Mouse (Mus musculus) heart, embryonic 14.5 days (tissue): ENCODE data around the gene Atp13a3. TPM values are rescaled to one million over a fixed set of nuclear protein-coding genes. Genes with fewer than 3 reads are reported as not detected.
A peak's percentile ranks its signal among the peaks of the same experiment; 100 is the strongest.

ENCODE experiments used
- ATAC-seq: fragments of 200-750 bp; cut with Nextera tagmentation; 2 replicates; pipeline ENCODE4 v1.8.0; 2017; ENCODE audit warnings: low read depth, moderate TSS enrichment; ENCODE audit not compliant: insufficient number of reproducible peaks, insufficient read depth, low FRiP score
- H3K27ac ChIP-seq, 2 experiments: fragments of 200-500 bp in 1 of 2; fragments of 300-500 bp in 1 of 2; sonication (generic) in 1 of 2; replicated peaks in 1 of 2; 2 replicates each; pipeline ENCODE4 v1.5.1; 2012 to 2014; ENCODE audit warnings: low read depth in 2 of 2, low read length in 2 of 2, control low read depth in 1 of 2, mild to moderate bottlenecking in 1 of 2, mixed read lengths in 1 of 2; ENCODE audit not compliant: control insufficient read depth in 1 of 2, insufficient read depth in 1 of 2
- H3K27me3 ChIP-seq: fragments of 300-500 bp; sonication (generic); 2 replicates; pipeline ENCODE4 v1.6.1; 2014; ENCODE audit warnings: mild to moderate bottlenecking, low read length, control low read depth; ENCODE audit not compliant: control insufficient read depth, insufficient read depth
- H3K36me3 ChIP-seq: fragments of 300-500 bp; sonication (generic); 2 replicates; pipeline ENCODE4 v1.6.1; 2014; ENCODE audit warnings: mild to moderate bottlenecking, control low read depth, low read length, mixed read lengths; ENCODE audit not compliant: control insufficient read depth, insufficient read depth
- H3K4me1 ChIP-seq, 2 experiments: fragments of 200-500 bp in 1 of 2; fragments of 300-500 bp in 1 of 2; sonication (generic) in 1 of 2; 2 replicates each; pipeline ENCODE4 v1.6.1; 2012 to 2014; ENCODE audit warnings: low read length in 2 of 2, control low read depth in 1 of 2, mixed read lengths in 1 of 2; ENCODE audit not compliant: control insufficient read depth in 2 of 2, insufficient read depth in 2 of 2
- H3K4me2 ChIP-seq: fragments of 300-500 bp; sonication (generic); 2 replicates; pipeline ENCODE4 v1.6.1; 2014; ENCODE audit warnings: mild to moderate bottlenecking, low read length
- H3K4me3 ChIP-seq, 2 experiments: fragments of 200-500 bp in 1 of 2; fragments of 300-500 bp in 1 of 2; sonication (generic) in 1 of 2; 2 replicates each; pipeline ENCODE4 v1.5.1; 2012 to 2014; ENCODE audit warnings: low read length in 2 of 2, mild to moderate bottlenecking in 2 of 2, control low read depth in 1 of 2, low read depth in 1 of 2, moderate library complexity in 1 of 2; ENCODE audit not compliant: control insufficient read depth in 1 of 2, insufficient read depth in 1 of 2
- H3K9ac ChIP-seq: fragments of 300-500 bp; sonication (generic); 2 replicates; pipeline ENCODE4 v1.6.1; 2014; ENCODE audit warnings: mild to moderate bottlenecking, low read length
- H3K9me3 ChIP-seq: fragments of 300-500 bp; sonication (generic); 2 replicates; pipeline ENCODE4 v1.6.1; 2016; ENCODE audit warnings: low read length, control low read depth; ENCODE audit not compliant: control insufficient read depth
- WGBS: fragments of 180-500 bp; shearing (Covaris S2); extraction: QIAGEN DNeasy Blood & Tissue Kit; methylation state at CpG from one replicate; pipeline ENCODE4 v1.1.7; 2014; 5-methylcytosine and 5-hydroxymethylcytosine counted together
- polyA plus RNA-seq: library from polyadenylated mRNA; unstranded; fragments of >200 nt; fragmentation: Nextera tagmentation; extraction: Ambion mirVana; gene quantifications from 2 replicates; pipeline ENCODE4 v1.2.1, GENCODE M21; 2014

The Atp13a3 gene
- polyA plus RNA-seq, 1 experiment from 2014 or later, result 13.3 TPM

DNA sequence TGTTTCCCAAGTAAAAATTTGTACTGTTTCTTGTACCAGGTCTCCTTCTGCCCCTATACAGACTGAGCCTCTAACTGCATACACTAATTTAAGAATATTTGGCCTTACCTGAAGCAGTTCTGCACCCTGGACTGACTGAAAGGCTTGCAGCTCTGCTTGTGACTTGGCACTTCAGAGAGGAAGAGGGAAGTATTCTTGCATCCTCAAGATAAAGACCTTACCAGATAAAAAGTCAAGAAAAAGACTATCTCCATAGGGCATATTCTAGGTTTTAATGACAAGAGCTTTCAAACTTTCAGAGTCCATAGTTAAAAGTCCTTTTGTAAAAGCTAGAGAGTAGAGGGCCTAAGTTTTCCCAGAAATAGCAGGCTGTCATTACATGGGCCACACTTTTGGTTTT is 95.1 kb downstream of the Atp13a3 start, which contains the start of gene Gp5:
Gene Gp5 (minus strand): TSS at position 133 of the 400 bp plus-strand sequence.
- ATAC-seq, result no peak
- Histone ChIP-seq H3K4me2 (peak within 1 kb of the TSS; percentile 100), H3K9ac (no peak within 1 kb of the TSS), H3K9me3 (no peaks in the 10 kb centered on the region), H3K27ac (no peak within 1 kb of the TSS), H3K4me3 (peak within 1 kb of the TSS; percentile 56 to 67), H3K36me3 (peaks cover 10% of the 10 kb centered on the region; the same call in 1 of the 2 replicates), H3K4me1 (peaks cover 2 to 18% of the 10 kb centered on the region in 2 experiments; a peak in 3 of 4 replicates), H3K27me3 (peaks cover 64% of the 10 kb centered on the region)

DNA sequence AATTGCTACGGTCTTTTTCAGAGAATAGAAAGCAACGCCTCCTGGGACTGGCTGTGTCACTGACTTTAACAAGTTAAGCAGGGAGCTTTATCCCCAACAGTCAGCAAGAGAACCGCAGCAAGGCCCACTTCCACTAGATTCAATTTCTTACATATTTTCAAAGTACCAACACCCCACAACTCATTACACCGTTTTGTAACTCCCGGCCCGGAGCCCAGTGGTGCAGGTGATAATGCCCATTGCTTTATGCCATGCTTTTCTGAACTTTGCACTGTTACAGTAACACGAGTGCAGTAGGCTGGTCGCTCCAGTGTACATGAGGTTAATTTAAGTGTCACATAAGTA is 95.6 kb downstream of the Atp13a3 start:
- 62% methylated on average over 8 of the region's 8 CpGs for WGBS
- peaks cover 6% of the 10 kb centered on the region; the same call in 1 of the 2 replicates for H3K36me3 ChIP-seq
- no peak for ATAC-seq
- no peak overlapping the region for H3K27ac ChIP-seq
- no peaks in the 10 kb centered on the region for H3K9me3 ChIP-seq
- no peak overlapping the region for H3K9ac ChIP-seq
- H3K4me3 ChIP-seq, result no peak overlapping the region
- no peak overlapping the region for H3K4me2 ChIP-seq
- peaks cover 67% of the 10 kb centered on the region for H3K27me3 ChIP-seq
- H3K4me1 ChIP-seq, result peaks cover 2 to 18% of the 10 kb centered on the region in 2 experiments; a peak in 3 of 4 replicates

DNA sequence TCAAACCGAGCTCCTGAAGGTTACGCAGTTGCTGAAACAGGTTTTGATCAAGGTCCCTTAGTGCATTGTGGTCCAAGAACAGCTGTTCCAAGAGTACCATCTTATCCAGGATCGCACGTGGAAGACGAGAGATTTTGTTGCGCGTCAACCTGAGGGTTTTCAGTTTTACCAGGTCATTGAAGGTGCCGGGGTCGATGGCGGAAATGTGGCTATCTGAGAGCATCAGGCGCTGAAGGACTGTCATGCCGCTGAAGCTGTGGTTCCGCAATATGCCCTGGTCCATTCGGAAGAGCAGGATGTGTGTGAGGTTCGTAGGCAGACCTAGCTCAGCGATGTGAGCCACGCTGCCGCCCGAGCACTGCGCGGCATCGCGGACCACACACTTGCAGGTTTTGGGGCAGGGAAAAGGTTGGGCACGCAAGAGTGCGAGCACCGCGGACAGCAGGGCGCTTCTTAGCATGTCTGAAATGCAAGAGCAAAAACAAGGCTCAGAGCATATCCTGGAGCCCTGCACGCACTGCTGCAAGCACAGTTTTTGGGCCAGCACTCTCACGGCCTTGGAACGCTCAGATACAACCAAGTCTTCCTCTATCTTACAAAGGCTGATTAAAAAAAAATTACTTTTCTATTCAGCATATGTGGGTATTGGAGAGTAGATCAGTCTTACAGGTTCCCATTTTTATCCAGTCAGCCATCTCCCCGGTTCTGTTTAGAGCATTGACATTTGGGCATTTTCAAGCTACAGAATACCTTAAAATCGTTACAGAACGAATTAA is 96.2 kb downstream of the Atp13a3 start:
- no peaks in the 10 kb centered on the region for H3K9me3 ChIP-seq
- peaks cover 2 to 18% of the 10 kb centered on the region in 2 experiments; a peak in 3 of 4 replicates for H3K4me1 ChIP-seq
- peak overlapping the region; percentile 100 for H3K4me2 ChIP-seq
- H3K36me3 ChIP-seq, result peaks cover under 1% of the 10 kb centered on the region; the same call in 1 of the 2 replicates
- H3K4me3 ChIP-seq, result peak overlapping the region; percentile 56 to 67
- no peak overlapping the region for H3K9ac ChIP-seq
- no peak for ATAC-seq
- H3K27ac ChIP-seq, result no peak overlapping the region
- 5% methylated on average over 34 of the region's 34 CpGs for WGBS
- H3K27me3 ChIP-seq, result peaks cover 70% of the 10 kb centered on the region

DNA sequence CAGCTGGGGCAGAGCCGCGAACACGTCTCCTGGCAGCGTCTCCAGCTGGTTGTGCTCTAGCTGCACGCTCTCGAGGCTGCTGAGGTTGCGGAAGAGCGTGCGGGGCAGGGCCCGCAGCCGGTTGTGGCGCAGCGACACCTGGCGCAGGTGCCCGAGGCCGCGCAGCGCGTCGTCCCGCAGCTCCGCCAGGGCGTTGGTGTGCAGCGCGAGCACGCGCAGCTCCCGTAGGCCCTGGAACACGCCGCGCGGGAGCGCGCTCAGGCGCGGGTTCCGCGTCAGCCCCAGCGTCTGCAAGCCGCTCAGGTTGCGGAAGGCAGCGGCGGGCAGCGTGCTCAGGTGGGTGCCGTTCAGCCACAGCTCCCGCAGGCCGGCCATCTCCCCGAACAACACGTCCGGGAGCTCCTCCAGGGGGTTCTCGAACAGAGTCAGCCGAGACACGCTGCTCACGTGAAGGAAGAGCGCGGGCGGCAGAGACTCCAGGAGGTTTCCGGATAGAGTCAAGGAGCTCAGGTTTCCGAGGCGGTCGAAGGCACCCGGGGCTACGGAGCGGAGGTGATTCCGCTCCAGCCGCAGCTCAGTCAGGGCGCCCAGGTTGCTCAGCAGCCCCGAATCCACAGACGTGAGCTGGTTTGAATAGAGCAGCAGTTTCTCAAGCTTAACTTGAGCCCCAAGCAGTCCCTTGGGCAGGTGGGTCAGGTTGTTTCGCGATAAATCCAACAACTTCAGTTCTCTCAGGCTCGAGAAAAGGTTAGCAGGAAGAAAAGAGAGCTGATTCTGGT is 97.0 kb downstream of the Atp13a3 start:
- Histone ChIP-seq H3K27me3 (peaks cover 70% of the 10 kb centered on the region), H3K27ac (no peak overlapping the region), H3K4me2 (peak overlapping the region; percentile 100), H3K4me3 (peak overlapping the region; percentile 56 to 67), H3K9me3 (no peaks in the 10 kb centered on the region), H3K4me1 (peaks cover 2 to 18% of the 10 kb centered on the region in 2 experiments; a peak in 3 of 4 replicates), H3K9ac (peak overlapping the region; percentile 66), H3K36me3 (no peaks in the 10 kb centered on the region)
- no peak for ATAC-seq
- WGBS, result under 1% methylated on average over 72 of the region's 72 CpGs

DNA sequence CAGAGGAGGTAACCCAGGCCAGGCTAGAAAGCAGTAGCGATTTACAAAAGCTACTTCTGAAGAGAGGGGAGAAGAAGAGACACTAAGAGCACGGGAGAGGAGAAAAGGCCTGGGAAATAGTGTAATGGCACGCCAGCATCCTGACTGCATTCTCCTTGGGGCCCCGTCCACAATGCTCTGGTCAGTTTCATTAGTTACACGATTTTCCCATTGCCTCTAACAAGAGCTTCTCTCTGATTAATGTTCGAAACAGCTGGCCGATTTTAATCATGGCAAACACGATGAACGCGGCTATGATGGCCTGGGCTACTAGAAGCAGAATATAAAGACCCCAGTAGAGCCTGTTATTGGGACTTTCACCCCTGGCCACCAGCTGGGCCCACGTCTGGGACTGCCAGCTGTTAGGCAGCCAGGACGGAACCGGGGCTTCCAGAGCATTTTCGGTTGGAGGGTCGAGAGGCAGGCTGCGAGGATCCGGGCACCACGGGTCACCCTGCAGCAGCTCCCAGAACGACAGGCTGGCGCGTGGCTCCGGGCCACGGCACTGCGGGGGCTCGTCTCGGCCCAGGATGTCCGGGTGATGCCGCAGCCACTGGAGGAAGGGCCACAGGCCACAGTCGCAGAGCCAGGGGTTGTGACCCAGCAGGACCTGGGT is 97.7 kb downstream of the Atp13a3 start:
- ATAC-seq, result no peak; the same call in 1 of the 2 replicates
- WGBS, result 15% methylated on average over 29 of the region's 29 CpGs
- peaks cover 70% of the 10 kb centered on the region for H3K27me3 ChIP-seq

DNA sequence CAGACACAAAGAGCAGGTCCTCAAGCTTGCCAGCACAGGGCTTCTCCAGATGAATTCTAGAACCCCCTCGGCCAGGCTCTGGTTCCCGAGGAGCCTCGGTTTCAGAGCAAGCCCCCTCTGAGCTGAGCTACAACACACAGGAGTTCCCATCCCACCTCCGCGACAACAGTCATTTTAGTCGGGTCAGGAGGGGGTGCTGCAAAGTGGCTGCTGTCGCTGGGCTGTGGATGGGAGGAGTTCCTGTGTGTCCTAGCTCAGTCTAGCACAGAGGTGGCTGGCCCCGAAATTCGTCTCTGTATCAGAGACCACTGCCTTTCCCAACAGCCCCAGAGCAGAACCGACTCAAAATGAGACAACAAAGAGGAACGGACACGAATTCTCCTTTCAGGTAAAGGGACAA is 98.5 kb downstream of the Atp13a3 start:
- WGBS, result 47% methylated on average over 12 of the region's 12 CpGs
- no peak overlapping the region for H3K9ac ChIP-seq
- ATAC-seq, result no peak
- no peaks in the 10 kb centered on the region for H3K9me3 ChIP-seq
- H3K27ac ChIP-seq, result no peak overlapping the region
- peaks cover 70% of the 10 kb centered on the region for H3K27me3 ChIP-seq
- no peaks in the 10 kb centered on the region for H3K36me3 ChIP-seq
- H3K4me2 ChIP-seq, result no peak overlapping the region
- no peak overlapping the region for H3K4me3 ChIP-seq
- peaks cover 2 to 18% of the 10 kb centered on the region in 2 experiments; a peak in 3 of 4 replicates for H3K4me1 ChIP-seq

More for the DNA sequence above, 97.7 kb downstream of the Atp13a3 start:
- Histone ChIP-seq H3K4me3 (peak overlapping the region; percentile 56 to 67), H3K4me1 (peaks cover 2 to 18% of the 10 kb centered on the region in 2 experiments; a peak in 3 of 4 replicates), H3K27ac (no peak overlapping the region), H3K36me3 (no peaks in the 10 kb centered on the region), H3K4me2 (peak overlapping the region; percentile 100), H3K9me3 (no peaks in the 10 kb centered on the region), H3K9ac (peak overlapping the region; percentile 66)

DNA sequence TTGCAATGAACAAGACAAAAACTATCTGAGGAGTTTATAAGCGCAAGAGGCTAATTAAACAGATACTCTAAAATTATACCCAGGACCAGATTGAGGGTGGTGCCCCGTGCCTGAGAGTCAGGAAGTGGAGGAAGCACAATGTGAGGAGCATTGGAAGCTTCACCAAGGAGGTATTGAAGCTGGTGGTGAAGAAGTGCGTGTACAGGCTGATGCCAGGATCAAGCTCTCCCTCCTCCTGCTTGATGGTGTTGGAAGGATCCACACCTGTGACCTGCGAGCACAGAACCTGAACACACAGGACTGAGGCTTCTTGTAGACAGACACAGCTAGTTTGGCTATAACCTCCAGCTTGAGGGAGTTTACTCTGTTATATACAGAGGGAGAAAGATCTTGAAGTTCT is 99.7 kb downstream of the Atp13a3 start:
- no peaks in the 10 kb centered on the region for H3K9me3 ChIP-seq
- H3K4me2 ChIP-seq, result no peak overlapping the region
- no peak overlapping the region for H3K9ac ChIP-seq
- 82% methylated on average over 4 of the region's 4 CpGs for WGBS
- ATAC-seq, result no peak
- H3K27me3 ChIP-seq, result peaks cover 63% of the 10 kb centered on the region
- peaks cover 2 to 18% of the 10 kb centered on the region in 2 experiments; a peak in 3 of 4 replicates for H3K4me1 ChIP-seq
- no peak overlapping the region for H3K27ac ChIP-seq
- no peak overlapping the region for H3K4me3 ChIP-seq
- no peaks in the 10 kb centered on the region for H3K36me3 ChIP-seq
